ENCODE assay signal across 9 mouse cellular contexts in genomic region chr7:25789129-25789440, GRCm38 (mm10). TPM values are rescaled to one million over a fixed set of nuclear protein-coding genes. Genes with fewer than 3 reads are reported as not detected.
A peak's percentile ranks its signal among the peaks of the same experiment; 100 is the strongest.
DNase-seq lines count a peak whose midpoint lies in the region; ATAC-seq lines count a peak whose summit lies in the region.
"Had no signal": no experiment of that assay in that cellular context is flagged by ENCODE, and none has a peak within 500 bp of the region (broad histone marks: within the 10 kb centered on the region; RNA-seq: fewer than 3 reads in every experiment).

No protein-coding gene starts in this region.

- H3K36me3 ChIP-seq in lung, embryonic 15.5 days, result no peaks in the 10 kb centered on the region
- H3K36me3 ChIP-seq in forebrain, embryonic 13.5 days (ENCODE audit: poor library complexity, severe bottlenecking), result no peaks in the 10 kb centered on the region
- peaks cover 15% of the 10 kb centered on the region; the same call in 1 of the 2 replicates for H3K36me3 ChIP-seq in limb, embryonic 12.5 days

- peak overlapping the region; percentile 87 for H3K4me2 ChIP-seq in lung, embryonic 15.5 days
- peak overlapping the region; percentile 78 for H3K4me2 ChIP-seq in forebrain, embryonic 13.5 days
- H3K4me2 ChIP-seq in limb, embryonic 12.5 days, result peak overlapping the region; percentile 87

- H3K9ac ChIP-seq in lung, embryonic 15.5 days, result peak overlapping the region; percentile 60; the same call in 1 of the 2 replicates
- H3K9ac ChIP-seq in forebrain, embryonic 13.5 days, result peak overlapping the region; percentile 68; the same call in 1 of the 2 replicates
- peak overlapping the region; percentile 75 for H3K9ac ChIP-seq in limb, embryonic 12.5 days (replicated peaks)

- no peaks in the 10 kb centered on the region for H3K9me3 ChIP-seq in lung, embryonic 15.5 days
- H3K9me3 ChIP-seq in forebrain, embryonic 13.5 days (replicated peaks), result no peaks in the 10 kb centered on the region
- H3K9me3 ChIP-seq in limb, embryonic 12.5 days, result no peaks in the 10 kb centered on the region

- 0 out of 2 replicates have a peak, but pooled peaks have one; percentile 4 for ATAC-seq in lung, embryonic 15.5 days (ENCODE audit: borderline replicate concordance, extremely low read depth, low FRiP score, low TSS enrichment)
- ATAC-seq in forebrain, embryonic 13.5 days, result no peak
- no peak for ATAC-seq in limb, embryonic 12.5 days (ENCODE audit: insufficient number of reproducible peaks, insufficient read depth, low FRiP score, low TSS enrichment, low read depth)

- H3K4me1 ChIP-seq in lung, embryonic 15.5 days, result peaks cover 31% of the 10 kb centered on the region
- peaks cover 27% of the 10 kb centered on the region for H3K4me1 ChIP-seq in forebrain, embryonic 13.5 days
- peaks cover 25% of the 10 kb centered on the region for H3K4me1 ChIP-seq in limb, embryonic 12.5 days (replicated peaks)

- no peak for DNase-seq in lung, adult 18-20 months
- peak; percentile 16 for DNase-seq in retina, embryonic 14.5 days (ENCODE audit: low spot score)
- no peak for DNase-seq in left cerebral cortex, postnatal 4 days
- DNase-seq in cerebellum, postnatal 10 days, result no peak
- DNase-seq in adipocyte (ENCODE audit: low spot score), result no peak

- 18% methylated on average over 3 of the region's 3 CpGs for WGBS in lung, embryonic 15.5 days
- WGBS in forebrain, embryonic 13.5 days, result 12% methylated on average over 3 of the region's 3 CpGs
- WGBS in limb, embryonic 12.5 days, result 6% methylated on average over 3 of the region's 3 CpGs

- no peak overlapping the region for H3K27ac ChIP-seq in lung, embryonic 15.5 days
- peak overlapping the region; percentile 65 for H3K27ac ChIP-seq in forebrain, embryonic 13.5 days
- peak overlapping the region; percentile 84 for H3K27ac ChIP-seq in limb, embryonic 12.5 days

- intact Hi-C loops in left cerebral cortex, postnatal 4 days (cut with DNase I), result no loop called here

- H3K27me3 ChIP-seq in lung, embryonic 15.5 days, result no peaks in the 10 kb centered on the region
- H3K27me3 ChIP-seq in forebrain, embryonic 13.5 days, result no peaks in the 10 kb centered on the region
- H3K27me3 ChIP-seq in limb, embryonic 12.5 days, result no peaks in the 10 kb centered on the region
- H3K27me3 ChIP-seq: Patski had no signal

- H3K4me3 ChIP-seq in lung, embryonic 15.5 days, result peak overlapping the region; percentile 59
- H3K4me3 ChIP-seq in forebrain, embryonic 13.5 days, result peak overlapping the region; percentile 47
- peak overlapping the region; percentile 67 for H3K4me3 ChIP-seq in limb, embryonic 12.5 days (replicated peaks)

RNA-seq across cellular contexts. Expression of gene Axl, which starts 0.6 kb away (rescaled TPM):
- 53.7 and 56.5 TPM in 2 replicates for polyA plus RNA-seq in lung, embryonic 15.5 days (2015; fragmentation: Nextera tagmentation; extraction: Ambion mirVana)
- 18.1 and 19.4 TPM in 2 replicates for polyA plus RNA-seq in forebrain, embryonic 13.5 days (2015; fragmentation: Nextera tagmentation; extraction: Ambion mirVana)
- polyA plus RNA-seq in limb, embryonic 12.5 days (2016; fragmentation: Nextera tagmentation; extraction: Ambion mirVana), result 56.3 and 57.2 TPM in 2 replicates
- 10 to 100 TPM; 19.2 to 20.8 TPM for total RNA-seq in left cerebral cortex, postnatal 4 days (2021)

RNA-seq across cellular contexts. Expression of gene Cyp2s1, which starts 27.6 kb away (rescaled TPM):
- polyA plus RNA-seq in lung, embryonic 15.5 days (2015; fragmentation: Nextera tagmentation; extraction: Ambion mirVana), result 10.7 and 11.4 TPM in 2 replicates
- 0.49 and 0.78 TPM in 2 replicates for polyA plus RNA-seq in forebrain, embryonic 13.5 days (2015; fragmentation: Nextera tagmentation; extraction: Ambion mirVana)
- polyA plus RNA-seq in limb, embryonic 12.5 days (2016; fragmentation: Nextera tagmentation; extraction: Ambion mirVana), result 1.2 and 2.1 TPM in 2 replicates
- 1 to 10 TPM; 2.4 to 3.5 TPM for total RNA-seq in left cerebral cortex, postnatal 4 days (2021)

RNA-seq across cellular contexts. Expression of gene Hnrnpul1, which starts 34.5 kb away (rescaled TPM):
- polyA plus RNA-seq in lung, embryonic 15.5 days (2015; fragmentation: Nextera tagmentation; extraction: Ambion mirVana), result 56.9 and 58.5 TPM in 2 replicates
- polyA plus RNA-seq in forebrain, embryonic 13.5 days (2015; fragmentation: Nextera tagmentation; extraction: Ambion mirVana), result 60.8 and 65.0 TPM in 2 replicates
- polyA plus RNA-seq in limb, embryonic 12.5 days (2016; fragmentation: Nextera tagmentation; extraction: Ambion mirVana), result 67.6 and 75.0 TPM in 2 replicates
- total RNA-seq in left cerebral cortex, postnatal 4 days (2021), result 100 to 1,000 TPM; 142 to 152 TPM
